Mouse (Mus musculus) thymus, adult 18-20 months (tissue): ENCODE data around the gene Actr3.

ENCODE experiments used
- DNase-seq, 2 experiments: peaks; one replicate each; pipeline ENCODE4 v3.0.0; 2022; ENCODE audit warnings: mixed read lengths in 2 of 2

Actr3 gene

GRCm38 (mm10) chr1:125350843-125351242 is 84.7 kb downstream of the Actr3 start:
- DNase-seq: no peak

- DNase-seq: no peak
These were observed 89.7 kb downstream of the Actr3 start for GRCm38 (mm10) chr1:125345854-125346253.

GRCm38 (mm10) chr1:125345448-125345847 is 90.1 kb downstream of the Actr3 start:
- DNase-seq: no peak

GRCm38 (mm10) chr1:125343105-125343504 is 92.4 kb downstream of the Actr3 start:
- DNase-seq: no peak
